Comparison of ENCODE assay signal across 8 mouse cellular contexts in genomic region chr1:106172931-106173371, GRCm38 (mm10). TPM values are rescaled to one million over a fixed set of nuclear protein-coding genes. Genes with fewer than 3 reads are reported as not detected.
DNase-seq lines count a peak whose midpoint lies in the region; ATAC-seq and TF ChIP-seq lines count a peak whose summit lies in the region.

No protein-coding gene starts in this region.

- H3K4me2 ChIP-seq in forebrain, embryonic 11.5 days (ENCODE audit: low read depth, low read length, severe bottlenecking), result peak overlapping the region; percentile 76
- H3K4me2 ChIP-seq in hindbrain, embryonic 14.5 days (replicated peaks), result peak overlapping the region; percentile 60
- H3K4me2 ChIP-seq in limb, embryonic 14.5 days (replicated peaks; ENCODE audit: low read depth, low read length, severe bottlenecking), result peak overlapping the region; percentile 72
- H3K4me2 ChIP-seq in neural tube, embryonic 11.5 days (ENCODE audit: low read depth), result peak overlapping the region; percentile 83

- no peaks in the 10 kb centered on the region for H3K36me3 ChIP-seq in forebrain, embryonic 11.5 days (ENCODE audit: control insufficient read depth, insufficient read depth, low read length)
- H3K36me3 ChIP-seq in hindbrain, embryonic 14.5 days (replicated peaks; ENCODE audit: control insufficient read depth, insufficient read depth), result no peaks in the 10 kb centered on the region
- no peaks in the 10 kb centered on the region for H3K36me3 ChIP-seq in limb, embryonic 14.5 days (ENCODE audit: control insufficient read depth, insufficient read depth, low read length)
- H3K36me3 ChIP-seq in neural tube, embryonic 11.5 days (ENCODE audit: control insufficient read depth, insufficient read depth, low read length), result no peaks in the 10 kb centered on the region

- peak overlapping the region; percentile 89 for H3K4me3 ChIP-seq in bone marrow macrophage, adult 2 months (ENCODE audit: insufficient read depth, low read length)
- peak overlapping the region; percentile 92 for H3K4me3 ChIP-seq in forebrain, embryonic 11.5 days (ENCODE audit: low read depth, low read length)
- peak overlapping the region; percentile 99 for H3K4me3 ChIP-seq in hindbrain, embryonic 14.5 days (replicated peaks; ENCODE audit: low read length)
- peak overlapping the region; percentile 80 for H3K4me3 ChIP-seq in limb, embryonic 14.5 days (replicated peaks; ENCODE audit: low read length)
- peak overlapping the region; percentile 89 for H3K4me3 ChIP-seq in neural tube, embryonic 11.5 days (ENCODE audit: low read depth, low read length)

- no peaks in the 10 kb centered on the region for H3K9me3 ChIP-seq in forebrain, embryonic 11.5 days (ENCODE audit: control insufficient read depth, low read length)
- H3K9me3 ChIP-seq in hindbrain, embryonic 14.5 days (ENCODE audit: control insufficient read depth, low read length), result no peaks in the 10 kb centered on the region
- H3K9me3 ChIP-seq in limb, embryonic 14.5 days (ENCODE audit: control insufficient read depth, low read length), result no peaks in the 10 kb centered on the region
- no peaks in the 10 kb centered on the region for H3K9me3 ChIP-seq in neural tube, embryonic 11.5 days (ENCODE audit: control insufficient read depth, low read length)

- under 1% methylated on average over 47 of the region's 47 CpGs for WGBS in forebrain, embryonic 11.5 days
- 0% methylated on average over 47 of the region's 47 CpGs for WGBS in hindbrain, embryonic 14.5 days
- WGBS in limb, embryonic 14.5 days, result 1% methylated on average over 47 of the region's 47 CpGs
- under 1% methylated on average over 47 of the region's 47 CpGs for WGBS in neural tube, embryonic 11.5 days

- no peaks in the 10 kb centered on the region for H3K27me3 ChIP-seq in forebrain, embryonic 11.5 days (ENCODE audit: control insufficient read depth, insufficient read depth, low read length)
- no peaks in the 10 kb centered on the region for H3K27me3 ChIP-seq in hindbrain, embryonic 14.5 days (ENCODE audit: control insufficient read depth, insufficient read depth, low read length)
- no peaks in the 10 kb centered on the region for H3K27me3 ChIP-seq in limb, embryonic 14.5 days (ENCODE audit: control insufficient read depth, insufficient read depth, low read length)
- H3K27me3 ChIP-seq in neural tube, embryonic 11.5 days (ENCODE audit: control insufficient read depth, insufficient read depth, low read length), result no peaks in the 10 kb centered on the region

- ATAC-seq in forebrain, embryonic 11.5 days (replicated peaks; ENCODE audit: low FRiP score), result no peak
- no peak for ATAC-seq in hindbrain, embryonic 14.5 days (ENCODE audit: low FRiP score)
- no peak for ATAC-seq in limb, embryonic 14.5 days (ENCODE audit: low FRiP score, low read depth)
- 0 out of 2 replicates have a peak, but pooled peaks have one; percentile 0 for ATAC-seq in neural tube, embryonic 11.5 days (ENCODE audit: insufficient read depth, low FRiP score, low TSS enrichment)

- peaks cover 15% of the 10 kb centered on the region for H3K4me1 ChIP-seq in bone marrow macrophage, adult 2 months (ENCODE audit: control insufficient read depth, insufficient read depth, low read length)
- H3K4me1 ChIP-seq in forebrain, embryonic 11.5 days (replicated peaks; ENCODE audit: control insufficient read depth, insufficient read depth, low read length), result peaks cover 8% of the 10 kb centered on the region; the same call in 1 of the 2 replicates
- H3K4me1 ChIP-seq in hindbrain, embryonic 14.5 days (replicated peaks; ENCODE audit: control insufficient read depth, insufficient read depth, low read length), result peaks cover 36% of the 10 kb centered on the region
- H3K4me1 ChIP-seq in limb, embryonic 14.5 days (ENCODE audit: control insufficient read depth, insufficient read depth, low read length), result peaks cover 30% of the 10 kb centered on the region
- peaks cover 18% of the 10 kb centered on the region for H3K4me1 ChIP-seq in neural tube, embryonic 11.5 days (ENCODE audit: control insufficient read depth, insufficient read depth, low read length)

- H3K9ac ChIP-seq in forebrain, embryonic 11.5 days (ENCODE audit: low read length), result peak overlapping the region; percentile 95
- H3K9ac ChIP-seq in hindbrain, embryonic 14.5 days, result peak overlapping the region; percentile 96
- peak overlapping the region; percentile 84 for H3K9ac ChIP-seq in limb, embryonic 14.5 days (ENCODE audit: low read depth, low read length, severe bottlenecking)
- H3K9ac ChIP-seq in neural tube, embryonic 11.5 days (ENCODE audit: low read length), result peak overlapping the region; percentile 94

- no peak for TF ChIP-seq POLR2A in bone marrow macrophage, adult 2 months (IDR thresholded peaks at IDR 0.05; ENCODE audit: borderline replicate concordance, low read depth, low read length)
- TF ChIP-seq POLR2A in limb, embryonic 14.5 days (IDR thresholded peaks at IDR 0.05; ENCODE audit: borderline replicate concordance, extremely low read depth, insufficient read depth, insufficient read length), result no peak

- TF ChIP-seq CTCF in bone marrow macrophage, adult 2 months (IDR thresholded peaks at IDR 0.05; ENCODE audit: low read depth, low read length), result no peak

- DNase-seq in layer of hippocampus, adult 18-20 months (ENCODE audit: low spot score in 2 of 2), result peak; percentile 19 to 35
- DNase-seq in layer of hippocampus, adult 9-10 months (ENCODE audit: low spot score), result no peak
- DNase-seq in forebrain, embryonic 11.5 days (ENCODE audit: low spot score), result peak; percentile 78
- no peak for DNase-seq in hindbrain, embryonic 14.5 days (ENCODE audit: low spot score)
- DNase-seq in limb, embryonic 14.5 days (ENCODE audit: low spot score), result no peak
- DNase-seq in neural tube, embryonic 11.5 days (ENCODE audit: low spot score), result peak; percentile 49
- peak; percentile 44 for DNase-seq in thymus, postnatal 14 days

- no peak overlapping the region for H3K27ac ChIP-seq in bone marrow macrophage, adult 2 months (ENCODE audit: insufficient read depth, low read depth, low read length)
- H3K27ac ChIP-seq in forebrain, embryonic 11.5 days (ENCODE audit: low read depth, low read length), result peak overlapping the region; percentile 86
- peak overlapping the region; percentile 96 for H3K27ac ChIP-seq in hindbrain, embryonic 14.5 days
- H3K27ac ChIP-seq in limb, embryonic 14.5 days (replicated peaks; ENCODE audit: low read depth, low read length), result no peak overlapping the region
- peak overlapping the region; percentile 88 for H3K27ac ChIP-seq in neural tube, embryonic 11.5 days (ENCODE audit: low read depth, low read length)

RNA-seq across cellular contexts. Expression of gene Phlpp1, which starts 1.4 kb away (rescaled TPM):
- 10 to 100 TPM; 88.3 to 97.0 TPM for total RNA-seq in layer of hippocampus, adult 18-20 months (2021)
- 7.6 and 8.9 TPM in 2 replicates for polyA plus RNA-seq in bone marrow macrophage, adult 2 months (2012; ENCODE audit: insufficient read depth, insufficient read length, missing spikeins)
- 9.7 and 11.5 TPM in 2 replicates for polyA plus RNA-seq in forebrain, embryonic 11.5 days (2014; fragmentation: Nextera tagmentation; extraction: Ambion mirVana)
- 9.6 and 11.1 TPM in 2 replicates for polyA plus RNA-seq in hindbrain, embryonic 14.5 days (2014; fragmentation: Nextera tagmentation; extraction: Ambion mirVana)
- 9.3 and 10.8 TPM in 2 replicates for polyA plus RNA-seq in limb, embryonic 14.5 days (2012; rRNA removed)
- polyA plus RNA-seq in limb, embryonic 14.5 days (2014; fragmentation: Nextera tagmentation; extraction: Ambion mirVana), result 3.9 and 5.5 TPM in 2 replicates
- polyA plus RNA-seq in neural tube, embryonic 11.5 days (2014; fragmentation: Nextera tagmentation; extraction: Ambion mirVana), result 6.5 and 6.6 TPM in 2 replicates

Comparison
In these comparisons a context has a peak if more than half of its experiments do, and no peak if none do; other contexts are left out.
1. DNase-seq: peak in layer of hippocampus, adult 18-20 months (2 of 2), forebrain, embryonic 11.5 days (single experiment), neural tube, embryonic 11.5 days (single experiment) and thymus, postnatal 14 days (single experiment); none in layer of hippocampus, adult 9-10 months (single experiment), hindbrain, embryonic 14.5 days (single experiment) and limb, embryonic 14.5 days (single experiment).
2. H3K27ac ChIP-seq: peak in forebrain, embryonic 11.5 days (single experiment), hindbrain, embryonic 14.5 days (single experiment) and neural tube, embryonic 11.5 days (single experiment); none in bone marrow macrophage, adult 2 months (single experiment) and limb, embryonic 14.5 days (single experiment).
3. Peak in every context shown above with its lines, with median percentiles within 50 percentile points of each other: H3K4me3 ChIP-seq, H3K4me2 ChIP-seq and H3K9ac ChIP-seq.